In genomic region chr10:108067723-108068122, GRCm38 (mm10) we compare ENCODE assay signal across 14 mouse cellular contexts.
DNase-seq lines count a peak whose midpoint lies in the region; ATAC-seq and TF ChIP-seq lines count a peak whose summit lies in the region.
"Had no signal": no experiment of that assay in that cellular context is flagged by ENCODE, and none has a peak within 500 bp of the region (broad histone marks: within the 10 kb centered on the region; RNA-seq: fewer than 3 reads in every experiment).

No protein-coding gene starts in this region.

- no peaks in the 10 kb centered on the region for H3K36me3 ChIP-seq in lung, embryonic 15.5 days
- no peaks in the 10 kb centered on the region for H3K36me3 ChIP-seq in kidney, embryonic 16.5 days (ENCODE audit: insufficient read depth, low read length)
- no peaks in the 10 kb centered on the region for H3K36me3 ChIP-seq in liver, embryonic 13.5 days
- H3K36me3 ChIP-seq: limb, embryonic 15.5 days; midbrain, embryonic 13.5 days had no signal

- H3K9ac ChIP-seq in lung, embryonic 15.5 days, result no peak overlapping the region
- no peak overlapping the region for H3K9ac ChIP-seq in kidney, embryonic 16.5 days (replicated peaks; ENCODE audit: low read length)
- no peak overlapping the region for H3K9ac ChIP-seq in liver, embryonic 13.5 days
- H3K9ac ChIP-seq: limb, embryonic 15.5 days; midbrain, embryonic 13.5 days had no signal

- peaks cover 22% of the 10 kb centered on the region for H3K4me1 ChIP-seq in lung, embryonic 15.5 days
- H3K4me1 ChIP-seq in lung, adult 2 months (ENCODE audit: control insufficient read depth, insufficient read depth, low read length), result peaks cover 7% of the 10 kb centered on the region
- H3K4me1 ChIP-seq in kidney, embryonic 16.5 days (ENCODE audit: insufficient read depth, low read length), result peaks cover 8% of the 10 kb centered on the region; the same call in 1 of the 2 replicates
- 0 out of 2 replicates have a peak, but pooled peaks cover 5% of the 10 kb centered on the region for H3K4me1 ChIP-seq in liver, embryonic 13.5 days (replicated peaks)
- H3K4me1 ChIP-seq: limb, embryonic 15.5 days; midbrain, embryonic 13.5 days had no signal

- no peak for DNase-seq in lung, adult 2 months
- DNase-seq in liver, embryonic 13.5 days, result no peak
- DNase-seq in yolk sac, embryonic 10.5 days (ENCODE audit: low spot score), result peak; percentile 63
- no peak for DNase-seq in gastrocnemius, adult 18-20 months (ENCODE audit: low spot score)
- DNase-seq in frontal cortex, postnatal 10 days (ENCODE audit: low spot score in 2 of 2), result no peak
- DNase-seq in layer of hippocampus, adult 11-12 months (ENCODE audit: low spot score), result no peak
- DNase-seq: adrenal gland, postnatal 25 days; cerebellum, adult 11 months; heart, postnatal 10 days; thymus, adult 18-20 months had no signal

- 0 out of 2 replicates have a peak overlapping the region, but pooled peaks have one; percentile 12 for H3K27ac ChIP-seq in lung, embryonic 15.5 days
- no peak overlapping the region for H3K27ac ChIP-seq in kidney, embryonic 16.5 days (ENCODE audit: low read length)
- peak overlapping the region; percentile 43; the same call in 1 of the 2 replicates for H3K27ac ChIP-seq in liver, embryonic 13.5 days
- H3K27ac ChIP-seq: limb, embryonic 15.5 days; midbrain, embryonic 13.5 days had no signal

- no peaks in the 10 kb centered on the region for H3K27me3 ChIP-seq in lung, embryonic 15.5 days
- no peaks in the 10 kb centered on the region for H3K27me3 ChIP-seq in kidney, embryonic 16.5 days (ENCODE audit: insufficient read depth, low read length)
- no peaks in the 10 kb centered on the region for H3K27me3 ChIP-seq in liver, embryonic 13.5 days
- H3K27me3 ChIP-seq: limb, embryonic 15.5 days; midbrain, embryonic 13.5 days had no signal

- peak; percentile 55; the same call in 1 of the 2 replicates for ATAC-seq in lung, embryonic 15.5 days (ENCODE audit: borderline replicate concordance, extremely low read depth, low FRiP score, low TSS enrichment)
- peak; percentile 84 for ATAC-seq in kidney, embryonic 16.5 days (ENCODE audit: low FRiP score, low TSS enrichment)
- peak; percentile 75 for ATAC-seq in liver, embryonic 13.5 days (ENCODE audit: low read depth)
- ATAC-seq: midbrain, embryonic 13.5 days had no signal

- H3K4me2 ChIP-seq in lung, embryonic 15.5 days, result peak overlapping the region; percentile 49
- H3K4me2 ChIP-seq in kidney, embryonic 16.5 days (replicated peaks; ENCODE audit: low read depth, low read length), result no peak overlapping the region
- no peak overlapping the region for H3K4me2 ChIP-seq in liver, embryonic 13.5 days
- H3K4me2 ChIP-seq: limb, embryonic 15.5 days; midbrain, embryonic 13.5 days had no signal

- H3K9me3 ChIP-seq in lung, embryonic 15.5 days, result no peaks in the 10 kb centered on the region
- no peaks in the 10 kb centered on the region for H3K9me3 ChIP-seq in kidney, embryonic 16.5 days (ENCODE audit: low read length)
- H3K9me3 ChIP-seq in liver, embryonic 13.5 days (replicated peaks), result no peaks in the 10 kb centered on the region
- H3K9me3 ChIP-seq: limb, embryonic 15.5 days; midbrain, embryonic 13.5 days had no signal

- no peak for TF ChIP-seq CTCF in lung, adult 2 months (IDR thresholded peaks at IDR 0.05; ENCODE audit: insufficient read depth, low read length)

- H3K4me3 ChIP-seq in lung, embryonic 15.5 days, result no peak overlapping the region
- no peak overlapping the region for H3K4me3 ChIP-seq in lung, adult 2 months (replicated peaks; ENCODE audit: extremely low read depth, low read depth, low read length)
- no peak overlapping the region for H3K4me3 ChIP-seq in kidney, embryonic 16.5 days (ENCODE audit: low read length)
- H3K4me3 ChIP-seq in liver, embryonic 13.5 days (replicated peaks), result no peak overlapping the region
- H3K4me3 ChIP-seq: limb, embryonic 15.5 days; midbrain, embryonic 13.5 days had no signal

- WGBS in lung, embryonic 15.5 days, result 10% methylated on average over 10 of the region's 10 CpGs
- WGBS in lung, adult 2 months, result 36% methylated on average over 10 of the region's 10 CpGs
- 34% methylated on average over 10 of the region's 10 CpGs for whole genome bisulfite sequencing in kidney, embryonic 16.5 days
- WGBS in liver, embryonic 13.5 days (ENCODE audit: insufficient replicate concordance), result 69% methylated on average over 10 of the region's 10 CpGs

- TF ChIP-seq POLR2A in lung, adult 2 months (IDR thresholded peaks at IDR 0.05; ENCODE audit: borderline replicate concordance, extremely low read depth, low read depth, low read length), result no peak
